Mouse (Mus musculus) stomach, postnatal 0 days (tissue): ENCODE results near the gene Ilf2. TPM values are rescaled to one million over a fixed set of nuclear protein-coding genes. Genes with fewer than 3 reads are reported as not detected.

Experiments used
- ATAC-seq: fragments of 200-750 bp; cut with Nextera tagmentation; 2 replicates; pipeline ENCODE4 v1.8.0; 2017; ENCODE audit not compliant: low FRiP score, low TSS enrichment
- DNase-seq: peaks from one replicate; pipeline ENCODE4 v3.0.0-alpha.2; 2016; ENCODE audit warnings: low spot score
- H3K27ac ChIP-seq: fragments of 300-500 bp; sonication (generic); replicated peaks from 2 replicates; pipeline ENCODE4 v1.5.1; 2014; ENCODE audit warnings: mild to moderate bottlenecking, control low read depth
- H3K27me3 ChIP-seq: fragments of 300-500 bp; sonication (generic); 2 replicates; pipeline ENCODE4 v1.6.1; 2014; ENCODE audit warnings: low read length; ENCODE audit not compliant: control insufficient read depth, insufficient read depth
- H3K36me3 ChIP-seq: fragments of 300-500 bp; sonication (generic); 2 replicates; pipeline ENCODE4 v1.6.1; 2014; ENCODE audit warnings: low read length, mixed read lengths; ENCODE audit not compliant: control insufficient read depth, insufficient read depth
- H3K4me1 ChIP-seq: fragments of 300-500 bp; sonication (generic); replicated peaks from 2 replicates; pipeline ENCODE4 v1.6.1; 2014; ENCODE audit warnings: antibody characterized with exemption; ENCODE audit not compliant: control insufficient read depth, insufficient read depth
- H3K4me2 ChIP-seq: fragments of 300-500 bp; sonication (generic); replicated peaks from 2 replicates; pipeline ENCODE4 v1.6.1; 2014; ENCODE audit warnings: low read depth, mild to moderate bottlenecking, control low read depth, moderate library complexity
- H3K4me3 ChIP-seq: fragments of 300-500 bp; sonication (generic); 2 replicates; pipeline ENCODE4 v1.5.1; 2014; ENCODE audit warnings: low read depth, low read length, control low read depth
- H3K9ac ChIP-seq: fragments of 300-500 bp; sonication (generic); 2 replicates; pipeline ENCODE4 v1.6.1; 2014; ENCODE audit warnings: mild to moderate bottlenecking, low read length, control low read depth, mixed read lengths
- H3K9me3 ChIP-seq: fragments of 300-500 bp; sonication (generic); 2 replicates; pipeline ENCODE4 v1.6.1; 2016; ENCODE audit warnings: low read length; ENCODE audit not compliant: control insufficient read depth
- CTCF ChIP-seq: IDR thresholded peaks from 2 replicates; pipeline ENCODE4 v1.5.1; 2016; ENCODE audit warnings: antibody characterized with exemption, low read depth, mild to moderate bottlenecking, moderate library complexity
- EP300 ChIP-seq: optimal IDR thresholded peaks from 2 replicates; pipeline ENCODE3; 2016; ENCODE audit warnings: antibody characterized with exemption
- WGBS: fragments of 180-500 bp; shearing (Covaris S2); extraction: QIAGEN DNeasy Blood & Tissue Kit; methylation state at CpG from one replicate; pipeline ENCODE4 v1.1.7; 2014; 5-methylcytosine and 5-hydroxymethylcytosine counted together
- polyA plus RNA-seq: library from polyadenylated mRNA; unstranded; fragments of >200 nt; fragmentation: Nextera tagmentation; extraction: Ambion mirVana; gene quantifications from 2 replicates; pipeline ENCODE4 v1.2.1, GENCODE M21; 2015

The Ilf2 gene
- 55.9 and 57.6 TPM in 2 replicates for polyA plus RNA-seq

DNA sequence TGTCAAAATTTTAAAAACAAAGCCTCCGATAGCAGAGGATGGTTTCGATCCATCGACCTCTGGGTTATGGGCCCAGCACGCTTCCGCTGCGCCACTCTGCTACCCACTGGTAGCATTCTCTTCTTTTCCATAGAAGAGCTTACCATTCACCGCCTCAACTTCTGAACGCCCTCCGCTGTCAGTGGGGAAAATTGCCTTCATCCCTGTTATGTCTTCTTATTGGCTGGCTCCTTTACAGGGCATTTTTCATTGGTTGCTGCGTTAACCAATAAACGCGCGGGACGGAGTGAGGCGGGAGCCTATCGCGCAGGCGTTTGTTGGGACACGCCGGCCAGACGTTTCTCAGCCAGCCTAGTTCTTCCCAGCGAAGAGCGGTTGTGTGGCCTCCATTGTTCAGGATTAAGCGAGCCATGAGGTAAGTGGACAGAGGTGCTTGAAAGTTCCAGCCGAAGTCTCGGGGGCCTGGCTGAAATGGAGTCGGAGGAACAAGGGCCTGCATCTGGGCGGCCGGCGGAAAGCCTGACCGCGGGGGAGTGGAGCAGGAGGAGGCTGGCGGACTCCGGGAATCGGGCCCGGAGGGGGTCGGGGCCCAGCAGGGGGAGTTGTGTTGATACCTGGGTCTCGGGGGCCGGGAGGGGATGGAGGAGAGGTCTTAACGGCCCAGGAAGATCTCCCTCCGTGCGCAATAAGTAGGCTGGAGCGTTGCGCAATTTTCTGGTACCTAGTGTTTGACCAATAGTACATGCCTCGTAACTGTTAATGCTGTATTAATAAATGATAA lies at the start of gene Ilf2:
TSS of gene Ilf2 (plus strand) at position 296 of the 781 bp plus-strand sequence.
- H3K27ac ChIP-seq, result peak within 1 kb of the TSS; percentile 90
- WGBS, result under 1% methylated on average over 45 of the region's 45 CpGs
- H3K4me1 ChIP-seq, result no peaks in the 10 kb centered on the region
- H3K27me3 ChIP-seq, result no peaks in the 10 kb centered on the region
- H3K36me3 ChIP-seq, result peaks cover 9% of the 10 kb centered on the region
- H3K9me3 ChIP-seq, result no peaks in the 10 kb centered on the region
- peak within 1 kb of the TSS; percentile 74 for H3K4me3 ChIP-seq
- H3K9ac ChIP-seq, result peak within 1 kb of the TSS; percentile 83
- DNase-seq, result peak; percentile 95
- peak within 1 kb of the TSS; percentile 58 for H3K4me2 ChIP-seq
- peak; percentile 99 for ATAC-seq
- TF ChIP-seq CTCF (peak; percentile 68), EP300 (peak; percentile 95)

DNA sequence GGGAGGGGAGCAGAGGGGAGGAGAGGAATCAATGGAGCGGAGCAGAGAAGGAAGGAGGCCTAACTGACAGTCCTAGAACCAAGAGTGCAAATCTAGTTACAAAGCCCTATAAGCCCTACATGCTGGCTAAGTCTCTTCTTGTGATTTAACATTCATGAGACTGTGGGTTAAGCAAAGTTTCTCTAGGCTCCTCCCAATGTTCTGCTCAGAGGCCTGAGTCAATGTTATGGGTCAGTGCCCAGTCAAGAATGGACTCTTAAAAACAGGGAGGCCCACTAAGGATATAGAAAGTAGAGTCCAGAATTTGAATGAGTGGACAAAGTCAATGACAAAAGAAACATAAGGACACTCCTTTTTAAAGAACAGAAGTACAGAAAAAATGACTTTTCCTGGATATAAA lies 48.4 kb upstream of the Ilf2 start:
- no peak overlapping the region for H3K27ac ChIP-seq
- DNase-seq, result no peak
- no peak overlapping the region for H3K4me2 ChIP-seq
- H3K36me3 ChIP-seq, result peaks cover 2% of the 10 kb centered on the region
- peak; percentile 45 for ATAC-seq
- H3K4me1 ChIP-seq, result 0 out of 2 replicates have a peak, but pooled peaks cover 6% of the 10 kb centered on the region
- H3K4me3 ChIP-seq, result no peak overlapping the region
- H3K9ac ChIP-seq, result no peak overlapping the region
- TF ChIP-seq EP300 (no peak), CTCF (no peak)
- H3K9me3 ChIP-seq, result no peaks in the 10 kb centered on the region
- no peaks in the 10 kb centered on the region for H3K27me3 ChIP-seq
- WGBS, result 86% methylated on average over 1 of the region's 1 CpGs

DNA sequence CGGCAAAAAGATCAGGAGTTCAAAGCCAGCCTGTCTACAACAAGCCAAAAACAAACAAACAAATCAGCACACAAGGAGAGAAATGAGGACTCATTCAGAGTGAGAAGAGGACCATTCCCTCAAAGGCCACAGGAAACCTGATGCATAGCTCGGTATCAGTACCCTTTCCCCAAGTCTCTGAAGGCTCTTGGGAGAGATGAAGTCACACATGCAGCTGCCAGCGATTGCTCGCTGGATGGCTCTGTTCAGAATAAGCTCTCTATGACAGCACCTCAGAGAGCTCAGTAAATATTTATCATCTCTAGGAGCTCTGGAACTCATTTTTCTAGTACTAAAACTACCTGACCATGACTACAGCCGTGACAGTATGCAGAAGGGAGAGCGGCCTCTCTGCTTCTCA lies 47.7 kb upstream of the Ilf2 start:
- H3K9ac ChIP-seq, result no peak overlapping the region
- H3K27me3 ChIP-seq, result no peaks in the 10 kb centered on the region
- no peaks in the 10 kb centered on the region; the same call in none of the 2 replicates for H3K36me3 ChIP-seq
- 59% methylated on average over 6 of the region's 6 CpGs for WGBS
- H3K9me3 ChIP-seq, result no peaks in the 10 kb centered on the region
- ATAC-seq (no peak), DNase-seq (no peak)
- peak overlapping the region; percentile 35; the same call in 1 of the 2 replicates for H3K27ac ChIP-seq
- no peak overlapping the region for H3K4me3 ChIP-seq
- H3K4me2 ChIP-seq, result no peak overlapping the region
- H3K4me1 ChIP-seq, result 0 out of 2 replicates have a peak, but pooled peaks cover 6% of the 10 kb centered on the region
- no peak for TF ChIP-seq EP300
- no peak for TF ChIP-seq CTCF

- Histone ChIP-seq H3K27me3 (no peaks in the 10 kb centered on the region), H3K27ac (no peak overlapping the region), H3K4me3 (no peak overlapping the region), H3K9me3 (no peaks in the 10 kb centered on the region), H3K4me2 (no peak overlapping the region), H3K4me1 (0 out of 2 replicates have a peak, but pooled peaks cover 9% of the 10 kb centered on the region), H3K36me3 (no peaks in the 10 kb centered on the region; the same call in 1 of the 2 replicates), H3K9ac (no peak overlapping the region)
- ATAC-seq (no peak), DNase-seq (no peak)
- 85% methylated on average over 3 of the region's 3 CpGs for WGBS
- TF ChIP-seq EP300, result no peak
- no peak for TF ChIP-seq CTCF
Observed at GRCm38 (mm10) chr3:90429576-90429975, 46.4 kb upstream of the Ilf2 start.

DNA sequence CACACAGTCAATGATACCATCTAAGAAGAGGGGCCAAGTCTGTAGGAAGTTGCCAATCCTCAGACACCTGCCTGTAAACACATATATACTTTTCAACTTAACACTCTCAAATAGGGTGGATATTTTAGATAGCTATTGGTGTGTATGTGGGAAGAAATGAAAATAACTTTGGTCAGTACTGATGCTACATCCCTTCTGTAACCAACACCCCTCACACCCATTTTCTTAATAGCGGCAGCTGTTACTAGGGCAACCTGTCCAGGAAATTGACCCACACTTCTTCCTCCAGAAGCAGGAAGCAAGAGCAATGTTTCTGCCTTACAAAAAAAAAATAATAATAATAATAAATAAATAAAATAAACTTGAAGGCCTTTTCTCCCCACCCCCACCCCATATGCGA lies 43.6 kb upstream of the Ilf2 start:
- peak overlapping the region; percentile 87 for H3K4me2 ChIP-seq
- H3K4me3 ChIP-seq, result peak overlapping the region; percentile 73
- DNase-seq, result no peak
- no peaks in the 10 kb centered on the region for H3K27me3 ChIP-seq
- TF ChIP-seq EP300 (no peak), CTCF (no peak)
- ATAC-seq, result no peak
- 11% methylated on average over 2 of the region's 2 CpGs for WGBS
- H3K4me1 ChIP-seq, result 0 out of 2 replicates have a peak, but pooled peaks cover 9% of the 10 kb centered on the region
- H3K27ac ChIP-seq, result no peak overlapping the region
- H3K36me3 ChIP-seq, result no peaks in the 10 kb centered on the region
- H3K9me3 ChIP-seq, result no peaks in the 10 kb centered on the region
- H3K9ac ChIP-seq, result peak overlapping the region; percentile 91

- Histone ChIP-seq H3K27ac (peak overlapping the region; percentile 98), H3K4me1 (0 out of 2 replicates have a peak, but pooled peaks cover 9% of the 10 kb centered on the region), H3K9ac (peak overlapping the region; percentile 91), H3K27me3 (no peaks in the 10 kb centered on the region), H3K4me3 (peak overlapping the region; percentile 73), H3K4me2 (peak overlapping the region; percentile 87), H3K9me3 (no peaks in the 10 kb centered on the region), H3K36me3 (no peaks in the 10 kb centered on the region)
- TF ChIP-seq CTCF (no peak), EP300 (no peak)
- peak; percentile 20; the same call in 1 of the 2 replicates for ATAC-seq
- 1% methylated on average over 12 of the region's 12 CpGs for whole genome bisulfite sequencing
- peak; percentile 58 for DNase-seq
Observed at GRCm38 (mm10) chr3:90432811-90433219, 43.1 kb upstream of the Ilf2 start.
